Mouse (Mus musculus) gastrocnemius, adult 8-10 months (tissue): ENCODE data around the gene Cd38. TPM values are rescaled to one million over a fixed set of nuclear protein-coding genes. Genes with fewer than 3 reads are reported as not detected.
"Not testable (repeated sequence)": the region's sequence is repeated elsewhere in the genome, so short reads cannot be mapped to it uniquely, and the experiment has no call there.

Source experiments
- DNase-seq, 2 experiments: peaks; one replicate each; pipeline ENCODE4 v3.0.0; 2022; ENCODE audit warnings: low spot score in 2 of 2
- total RNA-seq, 4 experiments: library from RNA; stranded (reverse); gene quantifications; 2 replicates each; pipeline ENCODE4 v1.2.4; 2022

Cd38 gene
- total RNA-seq, 4 experiments from 2014 or later: 1.1 to 2.5 (median 1.8) TPM

DNA sequence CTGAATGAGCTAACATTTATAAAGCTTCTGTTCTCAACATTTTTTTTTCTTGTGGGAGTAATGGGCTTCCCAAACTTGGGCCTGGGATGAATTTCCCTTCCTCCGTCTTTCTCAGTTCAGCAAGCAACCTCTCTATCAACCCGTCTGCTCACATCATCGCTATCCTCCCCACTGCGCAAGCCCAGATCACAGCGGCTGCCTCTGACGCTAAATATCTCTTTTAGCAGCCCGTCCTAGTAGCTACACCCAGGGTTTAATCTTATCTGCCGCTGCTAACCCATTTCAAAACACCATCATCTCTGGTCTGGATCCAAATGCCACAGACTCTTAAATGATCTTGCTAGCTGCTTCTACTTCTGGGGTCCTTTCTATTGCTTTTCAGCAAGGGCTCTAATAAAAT lies 8.7 kb upstream of the Cd38 start:
- no peak for DNase-seq

DNA sequence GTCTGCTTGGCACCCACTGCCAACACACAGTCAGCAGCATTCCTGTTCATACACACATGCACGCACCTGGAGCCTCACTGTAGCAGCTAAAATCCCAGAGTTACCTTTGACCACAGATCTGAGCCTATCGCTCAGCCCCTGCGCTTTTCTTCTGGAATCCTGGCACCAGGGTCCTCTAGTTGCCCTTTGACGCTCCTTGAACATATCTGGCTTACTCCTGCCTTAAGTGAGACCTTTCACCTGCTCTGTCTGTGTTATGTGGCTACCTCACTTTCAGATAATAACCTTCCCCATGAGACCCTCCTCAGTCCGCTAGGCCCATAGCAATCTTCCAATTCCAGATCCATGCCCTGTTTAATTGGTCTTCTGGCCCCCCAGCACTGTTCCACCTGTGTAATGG lies 8.3 kb upstream of the Cd38 start:
- DNase-seq: no peak

DNA sequence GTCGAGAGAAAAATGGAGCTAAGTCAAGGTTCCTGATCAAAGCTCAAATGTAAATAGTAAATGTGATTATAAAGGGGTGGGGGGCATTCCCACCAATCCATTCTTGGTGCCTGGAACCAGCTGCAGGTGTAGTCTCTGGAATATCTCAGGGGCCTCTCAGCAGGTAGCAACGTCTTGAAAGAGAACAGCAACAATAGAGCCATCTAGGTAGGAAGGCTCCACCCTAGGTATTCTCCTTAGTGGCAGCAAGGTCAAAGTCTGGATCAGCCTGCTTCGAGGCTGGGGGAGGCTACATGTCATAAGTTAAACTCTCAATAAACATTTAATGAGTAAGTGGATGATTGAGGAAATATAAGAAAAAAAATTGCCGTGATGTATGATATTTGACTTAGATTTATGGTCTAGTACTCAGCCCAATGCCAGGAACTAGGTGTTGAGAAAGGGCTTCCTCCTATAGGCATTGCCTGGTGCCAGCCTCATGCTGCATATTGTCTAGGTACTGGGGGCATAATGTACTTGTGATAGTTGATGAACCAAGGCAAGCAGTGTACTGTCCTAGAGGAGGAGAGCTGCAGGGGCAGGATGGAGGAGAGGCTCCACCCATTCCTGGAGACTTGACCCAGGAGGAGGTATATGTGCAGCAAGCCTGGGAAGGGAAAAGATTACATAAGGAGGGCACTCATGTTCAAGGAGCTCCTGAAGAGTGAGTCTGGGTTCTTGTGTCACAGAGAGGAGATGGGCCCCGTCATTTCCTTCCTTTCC lies 7.5 kb upstream of the Cd38 start:
- DNase-seq: no peak

DNA sequence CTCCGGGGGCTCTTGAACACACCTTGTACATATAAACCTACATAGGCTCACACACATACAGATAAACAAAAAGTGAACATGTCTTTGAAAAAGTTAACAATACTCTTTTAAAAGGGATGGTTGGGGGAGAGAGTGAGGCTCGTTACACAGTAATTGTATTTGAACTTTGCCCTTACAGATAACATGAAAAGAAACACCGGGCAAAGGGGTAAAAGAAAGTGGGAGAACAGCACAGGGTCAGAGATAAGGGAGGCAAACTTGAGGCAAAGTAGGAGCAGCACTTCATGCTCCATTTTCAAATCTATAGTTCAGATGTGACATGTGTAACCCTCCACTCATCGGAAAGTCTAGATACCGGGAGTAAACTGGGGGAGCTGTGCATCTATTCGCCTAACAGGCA lies 4.7 kb upstream of the Cd38 start:
- no peak for DNase-seq

DNA sequence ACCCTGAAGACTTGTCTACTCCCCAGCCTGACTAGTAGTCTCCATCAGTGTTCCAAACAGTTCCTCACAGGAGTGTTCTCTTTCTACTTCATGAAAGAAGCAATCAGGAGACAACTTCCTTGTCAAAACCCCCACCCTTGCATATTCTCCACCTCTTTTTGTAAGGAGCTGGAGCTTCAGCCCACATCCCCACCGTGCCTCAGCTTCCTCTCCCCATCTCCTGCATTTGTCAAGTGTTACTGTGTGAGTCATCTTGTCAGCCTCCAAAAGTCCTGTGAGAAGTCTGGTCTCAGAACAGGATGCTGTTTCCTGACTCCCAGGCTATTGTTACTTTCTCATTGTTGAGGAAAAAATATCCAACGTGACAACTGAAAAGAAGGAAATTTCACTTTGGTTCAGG lies 3.0 kb upstream of the Cd38 start:
- no peak for DNase-seq

DNA sequence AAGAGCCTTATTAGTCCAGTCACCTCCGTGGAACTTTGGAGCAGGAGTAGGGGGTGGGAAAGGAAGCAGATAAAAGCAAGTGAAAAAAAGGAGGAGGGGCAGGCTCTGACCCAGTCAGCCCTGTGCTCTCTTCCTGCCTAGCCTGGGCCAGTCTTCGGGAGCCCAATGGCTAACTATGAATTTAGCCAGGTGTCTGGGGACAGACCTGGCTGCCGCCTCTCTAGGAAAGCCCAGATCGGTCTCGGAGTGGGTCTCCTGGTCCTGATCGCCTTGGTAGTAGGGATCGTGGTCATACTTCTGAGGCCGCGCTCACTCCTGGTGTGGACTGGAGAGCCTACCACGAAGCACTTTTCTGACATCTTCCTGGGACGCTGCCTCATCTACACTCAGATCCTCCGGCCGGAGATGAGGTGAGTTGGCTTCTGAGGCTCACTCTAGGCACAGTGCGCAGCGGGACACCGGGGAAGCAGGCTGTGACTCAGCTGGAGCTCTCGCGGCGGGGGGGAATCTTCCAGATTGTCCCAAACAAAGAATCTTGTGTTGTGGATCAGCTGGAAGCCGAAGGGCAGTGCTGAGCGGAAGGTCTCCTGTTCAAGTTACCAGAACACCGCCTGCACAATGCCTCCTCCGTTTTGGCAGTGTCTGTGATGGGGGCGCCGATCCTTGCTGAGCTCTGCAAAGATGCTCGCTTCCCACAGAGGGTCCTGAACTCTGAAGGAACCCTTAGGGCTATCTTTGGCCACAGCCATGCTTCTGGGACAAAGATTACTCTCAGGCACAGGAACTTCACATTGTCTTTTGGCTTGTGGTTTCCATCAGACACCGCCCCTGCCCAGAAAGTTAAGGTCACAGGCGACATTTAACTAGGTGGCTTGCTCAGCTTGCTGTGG lies 603 bp downstream of the Cd38 start:
- DNase-seq: no peak

GRCm38 (mm10) chr5:43871845-43872244 lies 3.5 kb downstream of the Cd38 start:
- no peak for DNase-seq

- DNase-seq: no peak
Observed at GRCm38 (mm10) chr5:43872652-43873051, 4.3 kb downstream of the Cd38 start.

DNA sequence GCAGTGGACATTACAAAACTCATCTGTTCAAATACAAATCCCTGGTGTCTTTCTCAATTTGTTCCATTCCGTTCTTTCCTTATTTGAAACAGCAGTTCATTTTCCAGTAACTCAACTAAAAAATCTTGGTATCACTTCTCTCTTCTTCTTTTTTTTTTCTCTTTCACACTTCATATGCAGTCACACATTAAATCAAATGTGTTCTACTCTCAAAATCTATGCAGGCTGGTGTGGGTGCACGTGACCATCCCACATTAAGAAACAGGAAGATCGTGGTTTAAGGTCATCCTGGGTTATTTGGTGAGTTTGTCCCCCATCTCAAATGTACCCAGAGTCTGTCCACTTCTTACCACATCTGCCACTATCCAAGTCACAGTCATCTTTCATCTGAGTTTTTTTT lies 13.7 kb downstream of the Cd38 start:
- DNase-seq: no peak

DNA sequence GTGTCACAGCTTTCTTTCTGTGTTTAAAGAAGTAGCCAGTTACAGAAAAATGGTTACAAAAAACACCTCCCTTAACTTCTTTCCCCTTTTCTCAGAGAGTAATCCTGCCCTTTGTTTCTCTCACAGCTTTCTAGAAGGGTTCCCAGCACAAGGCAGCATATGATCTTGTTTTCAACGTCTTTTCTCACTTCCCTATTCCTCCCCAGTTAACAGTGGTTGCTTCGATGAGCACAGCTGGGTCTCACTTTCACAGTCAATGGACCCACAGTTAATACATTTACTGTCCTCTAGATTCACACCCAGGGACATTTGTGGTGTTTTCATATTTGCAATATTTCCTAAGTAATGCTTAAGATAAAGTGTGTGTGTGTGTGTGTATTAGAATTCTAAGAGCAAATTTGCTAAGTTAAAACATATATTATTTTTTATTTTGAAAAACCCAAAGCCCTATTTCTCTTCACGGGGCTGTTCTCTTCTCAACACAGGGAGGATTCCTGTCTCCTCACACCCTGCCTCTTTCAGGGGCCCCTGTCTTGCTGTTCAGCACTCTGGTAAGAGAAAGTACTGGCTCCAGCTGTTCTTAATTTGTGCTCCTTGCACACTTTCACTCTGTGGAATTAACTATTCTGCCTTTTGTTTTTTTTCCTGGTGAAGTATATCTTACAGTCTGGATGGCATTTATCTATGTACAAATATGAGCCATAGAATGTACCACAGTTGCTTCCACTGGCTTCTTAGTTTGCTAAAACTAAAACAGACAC lies 16.9 kb downstream of the Cd38 start:
- DNase-seq: no peak

DNA sequence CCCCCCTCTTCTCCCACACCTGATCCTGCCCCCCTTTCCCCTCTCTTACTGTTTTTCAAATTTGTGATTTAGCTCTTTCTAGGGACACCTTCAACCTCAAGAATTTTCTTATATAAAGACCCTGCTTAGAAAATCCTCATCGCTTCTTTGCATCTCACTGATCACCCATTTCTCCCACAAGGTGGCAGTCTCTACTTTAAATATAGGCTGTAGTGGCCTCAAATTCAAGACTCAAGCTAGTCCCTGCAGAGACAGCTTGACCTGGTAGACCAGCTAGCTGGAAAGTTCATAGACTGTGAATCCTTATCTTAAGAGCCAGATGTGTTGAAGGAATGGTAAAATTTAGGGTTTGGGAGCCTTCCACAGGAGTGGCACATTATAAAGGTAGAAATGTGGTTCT lies 24.0 kb downstream of the Cd38 start:
- DNase-seq: no peak

GRCm38 (mm10) chr5:43894113-43894512 lies 25.8 kb downstream of the Cd38 start:
- no peak for DNase-seq

DNA sequence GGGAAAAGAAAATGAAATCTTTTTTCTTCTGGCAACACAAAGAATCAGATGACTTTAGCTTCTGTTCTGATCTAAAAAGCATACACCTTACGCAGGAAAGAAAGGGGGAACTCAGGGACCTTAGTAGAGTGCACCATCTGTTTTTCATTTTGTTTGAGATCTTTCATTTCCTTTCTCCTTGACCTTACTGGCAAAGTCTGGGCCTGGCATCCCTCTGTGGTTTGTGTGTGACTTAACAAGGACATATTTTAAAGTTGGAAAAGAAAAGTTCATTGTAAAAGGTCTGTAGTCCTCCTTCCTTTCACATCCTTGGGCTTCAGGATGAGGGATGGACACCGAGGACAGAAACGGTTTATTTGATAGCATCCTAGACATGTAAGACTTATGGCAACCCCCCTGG lies 27.6 kb downstream of the Cd38 start:
- DNase-seq: no peak

DNA sequence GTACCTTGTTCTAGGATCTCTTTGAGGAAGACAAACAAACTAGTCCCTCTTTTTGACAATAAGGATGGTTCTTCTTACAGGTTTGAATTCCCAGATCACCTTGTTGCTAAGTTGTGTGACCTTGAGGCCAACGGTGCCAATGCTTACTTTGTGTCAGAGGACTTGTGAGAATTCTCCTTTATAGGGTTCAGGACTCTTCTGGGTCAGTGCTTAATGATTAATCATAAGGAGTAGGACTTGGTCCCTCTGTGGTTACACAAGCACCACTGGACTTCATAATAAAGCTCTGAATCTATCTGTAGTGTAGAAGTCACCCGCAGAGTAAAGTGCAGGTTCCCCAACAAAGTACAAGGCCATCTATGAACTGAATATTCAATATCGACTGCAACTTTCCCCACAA lies 36.3 kb downstream of the Cd38 start:
- no peak for DNase-seq

DNA sequence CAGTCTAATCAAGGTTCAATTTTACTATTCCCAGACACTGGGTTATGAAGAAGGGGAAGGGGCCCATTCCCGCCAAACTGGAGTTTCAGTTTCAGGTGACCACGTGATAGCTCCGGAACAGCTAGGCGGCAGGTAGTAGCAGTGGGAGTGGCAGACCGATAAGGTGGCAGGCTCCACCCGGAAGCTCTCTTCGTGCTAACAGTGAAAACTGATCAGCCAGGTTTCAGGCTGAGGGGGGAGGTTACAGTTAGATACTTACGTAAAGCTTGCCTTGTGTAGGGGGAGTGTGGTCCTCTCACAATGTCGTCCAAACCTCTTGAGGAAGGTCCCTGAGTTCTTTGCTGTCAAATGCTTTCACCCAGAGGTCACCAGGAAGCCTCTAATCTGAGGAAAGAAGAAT lies 40.9 kb downstream of the Cd38 start:
- DNase-seq: no peak

GRCm38 (mm10) chr5:43910006-43910405 lies 41.7 kb downstream of the Cd38 start:
- no peak for DNase-seq

DNA sequence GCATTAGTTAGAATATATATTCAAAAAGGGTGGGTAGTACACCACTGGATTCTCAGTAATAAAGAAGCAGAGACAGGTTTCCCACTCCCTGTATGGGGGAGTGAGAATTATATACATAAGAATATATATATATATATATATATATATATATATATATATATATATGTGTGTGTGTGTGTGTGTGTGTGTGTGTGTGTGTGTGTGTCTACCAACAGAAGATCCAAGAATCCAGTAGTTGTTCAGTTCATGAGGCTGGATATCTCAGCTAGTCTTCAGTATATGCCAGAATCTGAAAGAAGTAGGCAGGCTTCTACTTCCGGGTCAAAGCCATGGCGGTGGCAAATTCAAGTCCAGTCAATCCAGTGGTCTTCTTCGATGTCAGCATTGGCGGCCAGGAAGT lies 44.5 kb downstream of the Cd38 start, which contains the start of gene Gm7879:
Gene Gm7879, plus strand, starts transcription at position 301 of the 400 bp plus-strand sequence.
- DNase-seq: not testable (repeated sequence)

DNA sequence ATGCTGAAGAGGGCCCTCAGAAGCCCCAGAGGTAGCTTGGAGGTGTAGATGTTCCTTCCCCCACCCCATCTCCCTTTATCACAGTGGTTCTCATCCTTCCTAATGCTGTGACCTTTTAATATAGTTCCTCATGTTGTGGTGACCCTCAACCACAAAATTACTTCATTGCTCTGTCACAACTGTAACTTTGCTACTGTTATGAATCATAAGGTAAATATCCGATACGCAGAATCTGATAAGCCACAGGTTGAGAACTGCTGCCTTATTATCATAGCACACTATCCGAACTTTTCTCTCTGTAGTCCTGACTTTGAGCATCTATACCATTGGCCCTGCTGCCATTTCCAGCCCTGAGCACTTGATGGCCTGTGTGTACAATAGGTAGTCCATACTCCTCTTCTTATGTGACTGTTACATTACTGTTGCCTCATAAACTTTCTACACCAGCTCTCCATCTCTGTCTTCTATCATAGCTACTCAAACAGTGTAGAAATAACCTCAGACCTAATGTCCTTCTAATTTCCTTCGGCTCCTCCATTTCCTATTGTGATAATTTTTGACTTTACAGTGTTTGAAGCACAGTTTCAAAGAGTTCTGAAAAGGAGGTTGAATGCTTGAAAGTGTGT lies 47.0 kb downstream of the Cd38 start:
- no peak for DNase-seq

DNA sequence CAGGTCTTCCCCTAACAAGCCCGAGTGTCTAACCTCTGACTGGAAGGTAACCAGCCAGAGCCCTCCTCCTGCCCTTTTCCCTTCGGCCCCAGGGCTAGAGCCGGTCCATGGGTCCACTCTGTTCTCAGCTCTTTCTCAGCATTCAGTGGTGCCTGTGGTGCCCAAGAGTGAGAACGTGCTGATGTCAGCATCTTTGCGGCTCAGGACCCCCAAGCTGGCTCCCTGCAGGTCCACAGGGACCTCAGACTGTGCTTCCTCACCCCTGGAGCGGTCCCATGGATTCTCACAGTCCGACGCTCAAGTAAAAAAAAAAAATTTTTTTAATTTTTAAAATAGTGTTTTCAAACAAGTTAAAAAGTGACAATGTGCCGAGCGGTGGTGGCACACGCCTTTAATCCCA lies 53.5 kb downstream of the Cd38 start:
- no peak for DNase-seq

DNA sequence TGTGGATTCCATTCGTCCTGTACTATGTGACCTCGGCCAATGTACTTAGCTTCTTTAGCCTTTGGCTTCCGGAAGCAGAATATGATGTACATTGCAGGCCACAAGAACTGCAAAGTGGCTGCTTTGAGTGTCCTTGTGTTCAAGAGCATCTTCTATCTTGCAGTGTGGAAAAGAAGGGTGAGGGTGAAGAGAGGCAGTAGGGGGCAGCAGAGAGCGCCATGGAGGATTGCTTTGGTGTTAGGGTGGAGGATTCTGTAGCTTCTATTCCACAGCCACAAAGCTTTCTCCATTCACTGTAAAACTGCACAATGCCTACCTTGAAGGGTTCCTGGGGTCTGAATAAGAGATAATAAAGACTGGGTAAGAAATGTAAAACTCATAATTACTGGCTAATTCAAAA lies 55.6 kb downstream of the Cd38 start:
- DNase-seq: peak; percentile 5 to 6

- DNase-seq: no peak
Observed at GRCm38 (mm10) chr5:43927729-43928128, 59.4 kb downstream of the Cd38 start.
